Mouse (Mus musculus) bone marrow macrophage, adult 2 months (primary cell): ENCODE results near the gene Agpat1. TPM values are rescaled to one million over a fixed set of nuclear protein-coding genes. Genes with fewer than 3 reads are reported as not detected.

ENCODE experiments used
- H3K27ac ChIP-seq: 2 replicates; pipeline ENCODE4 v1.5.1; 2012; ENCODE audit warnings: low read depth, low read length; ENCODE audit not compliant: insufficient read depth
- H3K4me1 ChIP-seq: 2 replicates; pipeline ENCODE4 v1.6.1; 2012; ENCODE audit warnings: low read length; ENCODE audit not compliant: control insufficient read depth, insufficient read depth
- H3K4me3 ChIP-seq: 2 replicates; pipeline ENCODE4 v1.5.1; 2012; ENCODE audit warnings: mild to moderate bottlenecking, low read length, moderate library complexity; ENCODE audit not compliant: insufficient read depth
- CTCF ChIP-seq: IDR thresholded peaks from 2 replicates; pipeline ENCODE4 v1.5.1; 2012; ENCODE audit warnings: low read depth, mild to moderate bottlenecking, low read length, moderate library complexity
- POLR2A ChIP-seq: IDR thresholded peaks from 2 replicates; pipeline ENCODE4 v1.6.1; 2012; ENCODE audit warnings: mild to moderate bottlenecking, low read depth, low read length, borderline replicate concordance
- polyA plus RNA-seq: library from polyadenylated mRNA; stranded (reverse); fragments of >200 nt; gene quantifications from 2 replicates; pipeline ENCODE4 v1.2.4, GENCODE M21; 2012; ENCODE audit not compliant: missing spikeins, insufficient read depth, insufficient read length

The Agpat1 gene
- polyA plus RNA-seq, 1 experiment: 101 TPM

DNA sequence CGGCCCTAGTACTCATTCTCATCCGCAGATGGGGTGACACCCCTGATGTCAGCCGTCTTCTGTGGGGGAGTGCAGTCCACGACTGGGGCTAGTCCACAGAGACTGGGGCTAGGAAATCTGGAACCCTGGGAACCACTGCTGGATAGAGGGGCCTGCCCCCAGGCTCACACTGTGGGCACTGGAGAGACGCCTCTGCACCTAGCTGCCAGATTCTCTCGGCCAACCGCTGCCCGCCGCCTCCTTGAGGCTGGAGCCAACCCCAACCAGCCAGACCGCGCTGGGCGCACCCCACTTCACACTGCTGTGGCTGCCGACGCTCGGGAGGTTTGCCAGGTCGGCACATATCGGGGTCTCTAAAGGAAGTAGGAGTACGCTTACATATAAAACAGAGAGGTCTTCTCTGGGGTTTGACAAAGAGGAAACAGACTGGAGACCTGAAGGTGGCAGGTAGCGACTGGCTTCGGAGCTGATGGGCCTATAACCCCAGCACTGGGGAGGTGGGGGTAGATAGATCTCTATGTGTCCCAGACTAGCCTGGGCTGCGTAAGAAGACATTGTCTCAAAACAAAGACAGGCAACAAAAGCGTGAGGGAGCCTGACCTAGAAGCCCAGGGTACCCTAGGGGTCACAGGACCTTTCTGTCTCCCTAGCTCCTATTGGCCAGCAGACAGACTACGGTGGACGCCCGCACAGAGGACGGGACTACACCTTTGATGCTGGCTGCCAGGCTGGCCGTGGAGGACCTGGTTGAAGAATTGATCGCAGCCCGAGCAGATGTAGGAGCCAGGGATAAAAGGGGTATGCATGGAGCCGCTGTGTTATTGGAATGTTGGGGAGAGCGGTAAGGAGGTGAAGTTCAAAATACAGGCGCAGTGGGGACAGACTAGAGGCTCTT is 17.9 kb upstream of the Agpat1 start:
- Histone ChIP-seq H3K4me3 (peak overlapping the region; percentile 83), H3K4me1 (peaks cover 16% of the 10 kb centered on the region), H3K27ac (no peak overlapping the region)
- TF ChIP-seq CTCF: no peak
- TF ChIP-seq POLR2A: no peak

DNA sequence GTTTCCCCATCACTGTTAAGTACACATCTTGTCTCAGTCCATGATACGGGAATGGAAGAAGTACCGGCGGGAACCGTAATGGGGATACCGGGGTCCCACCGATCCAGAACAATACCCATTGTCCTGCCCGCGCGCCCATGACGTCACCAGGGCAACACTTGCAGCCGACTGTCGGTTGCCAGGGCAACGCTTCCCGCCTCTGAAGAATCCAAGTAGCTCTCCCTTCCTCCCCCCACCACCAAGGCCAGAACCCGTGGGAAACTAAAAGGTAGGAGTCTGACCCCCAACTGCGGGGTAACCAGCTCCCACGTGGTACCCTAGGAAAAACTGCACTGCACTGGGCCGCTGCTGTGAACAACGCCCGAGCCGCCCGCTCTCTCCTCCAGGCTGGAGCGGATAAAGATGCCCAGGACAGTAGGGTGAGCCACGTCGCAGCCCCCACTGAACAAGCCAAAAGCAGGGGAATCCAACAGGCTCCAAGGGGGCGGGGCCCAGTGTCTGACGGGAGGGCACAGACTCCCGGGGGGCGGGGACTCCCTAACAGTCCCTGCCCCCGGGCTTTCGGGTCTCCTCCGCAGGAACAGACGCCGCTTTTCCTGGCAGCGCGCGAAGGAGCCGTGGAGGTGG is 17.2 kb upstream of the Agpat1 start:
- Histone ChIP-seq H3K27ac (peak overlapping the region; percentile 62), H3K4me3 (peak overlapping the region; percentile 83), H3K4me1 (peaks cover 17% of the 10 kb centered on the region)
- TF ChIP-seq POLR2A (no peak), CTCF (no peak)

DNA sequence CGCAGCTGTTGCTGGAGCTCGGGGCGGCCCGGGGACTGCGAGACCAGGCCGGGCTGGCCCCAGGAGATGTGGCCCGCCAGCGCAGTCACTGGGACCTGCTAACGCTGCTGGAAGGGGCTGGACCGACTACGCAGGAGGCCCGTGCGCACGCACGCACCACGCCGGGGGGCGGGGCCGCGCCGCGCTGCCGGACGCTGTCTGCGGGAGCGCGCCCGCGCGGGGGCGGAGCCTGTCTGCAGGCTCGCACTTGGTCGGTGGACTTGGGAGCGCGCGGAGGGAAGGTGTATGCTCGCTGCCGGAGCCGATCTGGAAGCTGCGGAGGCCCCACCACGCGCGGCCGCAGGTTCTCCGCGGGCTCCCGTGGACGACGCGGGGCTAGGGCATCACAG is 16.6 kb upstream of the Agpat1 start:
- Histone ChIP-seq H3K27ac (peak overlapping the region; percentile 67), H3K4me1 (peaks cover 17% of the 10 kb centered on the region), H3K4me3 (peak overlapping the region; percentile 83)
- TF ChIP-seq POLR2A: no peak
- TF ChIP-seq CTCF: no peak

DNA sequence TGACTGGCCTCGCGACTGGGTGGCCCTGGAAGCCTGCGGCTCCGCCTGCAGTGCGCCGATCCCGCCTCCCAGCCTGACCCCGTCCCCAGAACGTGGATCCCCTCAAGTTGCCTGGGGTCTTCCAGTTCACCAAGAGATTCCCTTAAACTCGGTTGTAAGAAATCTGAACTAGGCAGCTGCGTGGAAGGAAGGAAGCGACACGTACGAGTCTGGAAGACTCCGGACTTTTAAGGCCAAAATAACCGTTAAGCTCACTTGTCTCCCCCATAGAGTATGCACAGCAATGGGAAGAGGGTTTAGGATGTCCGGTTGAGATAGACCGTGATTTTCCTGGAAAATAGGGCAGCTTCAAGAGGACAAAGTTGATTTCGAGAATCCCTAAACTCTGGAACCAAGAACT is 16.2 kb upstream of the Agpat1 start:
- Histone ChIP-seq H3K4me1 (peaks cover 17% of the 10 kb centered on the region), H3K4me3 (peak overlapping the region; percentile 83), H3K27ac (peak overlapping the region; percentile 67)
- TF ChIP-seq POLR2A (no peak), CTCF (no peak)

DNA sequence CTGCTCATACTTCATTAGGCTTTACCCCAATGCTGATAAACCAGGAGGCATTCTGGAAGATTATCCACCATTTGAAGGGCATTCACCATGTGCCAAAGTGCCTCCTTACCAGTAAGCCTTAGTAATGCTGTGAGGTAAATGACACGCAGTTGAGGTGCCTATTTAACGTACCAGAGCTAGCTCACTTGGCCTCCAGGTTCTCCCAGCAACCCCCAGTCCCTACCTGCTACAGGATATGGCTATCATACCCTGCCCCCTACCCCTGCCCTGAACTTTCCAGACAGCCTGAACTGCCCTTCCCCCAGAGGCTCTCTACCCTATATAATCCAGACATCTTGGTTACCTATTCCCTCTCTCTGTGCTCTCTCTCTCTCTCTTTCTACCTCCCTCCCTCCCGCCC is 15.3 kb upstream of the Agpat1 start:
- H3K4me1 ChIP-seq: peaks cover 17% of the 10 kb centered on the region
- peak overlapping the region; percentile 2; the same call in 1 of the 2 replicates for H3K4me3 ChIP-seq
- no peak overlapping the region for H3K27ac ChIP-seq
- no peak for TF ChIP-seq CTCF
- TF ChIP-seq POLR2A: no peak

DNA sequence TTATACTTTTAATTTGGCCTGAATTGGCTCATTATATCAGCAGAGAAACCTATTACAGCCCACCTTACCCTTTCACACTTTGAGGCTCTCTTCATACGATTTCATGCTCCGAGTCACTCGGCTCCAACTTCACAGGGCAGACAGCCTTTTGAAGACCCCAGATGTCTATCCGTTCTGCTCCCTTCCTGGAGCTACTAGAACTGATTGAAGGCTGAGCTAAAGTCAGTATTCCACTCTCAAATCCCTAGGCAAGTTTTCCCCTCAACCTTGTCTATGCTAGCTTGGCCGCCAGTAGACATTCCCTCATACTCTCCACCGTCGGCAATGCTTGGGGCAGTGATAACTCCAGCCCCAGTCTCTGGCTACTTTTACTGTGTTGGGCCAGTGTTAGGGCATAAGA is 14.9 kb upstream of the Agpat1 start:
- H3K4me1 ChIP-seq: peaks cover 17% of the 10 kb centered on the region
- H3K27ac ChIP-seq: peak overlapping the region; percentile 95
- TF ChIP-seq POLR2A (no peak), CTCF (no peak; the same call in 1 of the 2 replicates)
- peak overlapping the region; percentile 60 for H3K4me3 ChIP-seq

DNA sequence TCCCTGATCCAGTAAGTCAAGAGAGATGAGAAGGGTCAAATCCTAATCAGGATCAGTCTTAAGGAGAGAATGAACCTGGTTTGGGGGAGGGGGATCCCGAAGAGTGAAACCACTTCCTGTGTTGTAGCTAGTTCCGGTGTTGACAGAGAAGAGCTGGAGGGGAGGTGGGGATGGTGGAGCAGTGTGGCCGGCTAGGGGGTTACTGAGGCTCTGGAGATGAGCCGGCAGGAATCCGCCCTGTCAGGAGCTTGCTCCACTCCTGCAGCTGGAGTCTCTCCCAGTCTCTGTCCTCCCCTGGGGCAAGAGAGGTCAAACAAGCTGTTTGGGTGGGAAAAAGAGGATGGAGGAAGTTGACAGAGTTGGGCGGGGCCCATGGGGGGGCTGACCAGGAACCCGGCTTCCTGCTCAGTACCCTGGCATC is 14.4 kb upstream of the Agpat1 start, which contains the start of gene Gpsm3:
Gpsm3 (plus strand) TSS at position 126 of the 421 bp plus-strand sequence.
- H3K4me3 ChIP-seq: peak within 1 kb of the TSS; percentile 60
- no peak; the same call in 1 of the 2 replicates for TF ChIP-seq CTCF
- no peak for TF ChIP-seq POLR2A
- H3K4me1 ChIP-seq: peaks cover 17% of the 10 kb centered on the region
- peak within 1 kb of the TSS; percentile 95 for H3K27ac ChIP-seq

DNA sequence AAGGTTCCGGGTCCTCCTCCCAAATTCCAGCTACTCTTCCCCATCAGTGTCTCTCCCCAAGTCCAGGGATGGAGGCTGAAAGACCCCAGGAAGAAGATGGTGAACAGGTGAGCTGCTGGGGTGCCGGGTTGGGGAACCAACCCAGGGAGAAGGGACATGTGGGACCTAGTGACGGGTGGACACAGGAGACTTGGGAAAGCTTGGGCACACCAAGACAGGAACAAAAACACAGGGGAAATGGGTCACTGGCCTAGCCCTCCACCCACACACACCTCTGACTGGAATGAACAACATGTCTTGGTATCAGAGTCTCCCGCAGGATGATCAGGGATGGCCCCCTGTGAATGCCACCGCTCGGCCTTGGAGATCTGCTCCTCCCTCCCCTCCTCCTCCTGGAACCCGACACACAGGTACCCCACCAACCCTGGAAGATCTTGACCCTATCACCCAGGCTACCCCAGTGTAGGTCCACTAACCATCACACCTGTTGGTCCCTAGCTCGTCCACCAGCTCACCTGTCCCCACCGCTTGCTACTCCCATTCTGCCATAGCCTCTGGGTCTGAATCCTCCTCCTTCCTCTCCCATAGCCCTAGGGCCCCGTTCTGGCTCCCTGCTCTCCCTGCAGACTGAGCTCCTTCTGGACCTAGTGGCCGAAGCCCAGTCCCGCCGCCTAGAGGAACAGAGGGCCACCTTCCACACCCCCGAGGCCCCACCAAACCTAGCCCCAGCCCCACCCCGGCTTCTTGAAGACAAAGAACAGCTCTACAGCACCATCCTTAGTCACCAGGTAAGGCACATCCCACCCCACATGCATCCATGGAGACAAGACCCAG is 13.7 kb upstream of the Agpat1 start:
- Histone ChIP-seq H3K27ac (peak overlapping the region; percentile 95), H3K4me1 (peaks cover 17% of the 10 kb centered on the region), H3K4me3 (peak overlapping the region; percentile 60)
- TF ChIP-seq POLR2A (no peak), CTCF (no peak)

DNA sequence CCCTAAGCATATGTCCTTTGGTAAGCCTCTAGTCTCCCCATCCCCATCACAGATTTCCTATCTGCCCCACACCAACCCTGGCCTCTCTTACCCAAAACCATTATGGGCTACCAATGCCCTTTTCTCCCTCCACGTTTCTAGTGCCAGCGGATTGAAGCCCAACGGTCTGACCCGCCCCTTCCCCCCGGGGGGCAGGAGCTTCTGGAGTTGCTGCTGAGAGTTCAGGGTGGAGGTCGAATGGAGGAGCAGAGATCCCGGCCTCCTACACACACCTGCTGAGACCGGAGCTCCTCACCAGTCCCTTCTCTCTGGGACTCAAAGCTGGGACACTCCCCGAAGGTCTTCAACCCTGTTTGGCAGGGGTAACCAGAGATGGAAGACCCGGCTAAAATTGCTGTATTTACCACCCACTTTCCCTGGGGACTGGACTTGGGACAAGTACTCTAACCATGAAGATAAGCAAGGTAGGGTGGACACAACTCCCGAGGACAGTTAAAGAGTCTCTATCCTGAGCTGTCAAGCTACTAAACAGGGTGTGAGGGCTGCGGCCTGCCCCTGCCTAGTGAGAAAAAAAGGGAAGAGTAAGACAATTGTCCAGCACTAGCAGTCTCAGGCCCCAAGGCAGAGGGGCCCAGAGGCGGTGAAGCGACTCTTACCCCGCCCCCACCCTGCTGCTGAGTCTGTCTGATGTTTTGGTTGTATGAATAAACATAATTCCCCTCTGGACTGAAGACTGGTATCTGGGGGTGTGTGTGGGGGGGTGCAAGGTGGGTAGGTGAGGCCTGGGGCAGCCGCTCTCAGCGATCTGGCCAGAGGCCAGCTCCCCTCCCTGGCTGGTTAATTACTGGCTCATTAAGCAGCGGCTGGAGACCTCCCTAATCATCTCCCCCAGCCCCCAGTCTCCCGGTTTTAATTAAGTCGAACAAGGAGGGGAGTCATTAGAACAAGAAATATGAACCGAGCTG is 12.8 kb upstream of the Agpat1 start, which contains the start of gene Pbx2:
Pbx2 (plus strand) TSS at position 238 of the 965 bp plus-strand sequence.
- TF ChIP-seq POLR2A (no peak), CTCF (no peak)
- peak within 1 kb of the TSS; percentile 68 for H3K4me3 ChIP-seq
- H3K4me1 ChIP-seq: peaks cover 17% of the 10 kb centered on the region
- H3K27ac ChIP-seq: peak within 1 kb of the TSS; percentile 95
